Mouse (Mus musculus): ENCODE results near the gene Vat1.
"Not testable (repeated sequence)": the region's sequence is repeated elsewhere in the genome, so short reads cannot be mapped to it uniquely, and the experiment has no call there.

Vat1 gene

DNA sequence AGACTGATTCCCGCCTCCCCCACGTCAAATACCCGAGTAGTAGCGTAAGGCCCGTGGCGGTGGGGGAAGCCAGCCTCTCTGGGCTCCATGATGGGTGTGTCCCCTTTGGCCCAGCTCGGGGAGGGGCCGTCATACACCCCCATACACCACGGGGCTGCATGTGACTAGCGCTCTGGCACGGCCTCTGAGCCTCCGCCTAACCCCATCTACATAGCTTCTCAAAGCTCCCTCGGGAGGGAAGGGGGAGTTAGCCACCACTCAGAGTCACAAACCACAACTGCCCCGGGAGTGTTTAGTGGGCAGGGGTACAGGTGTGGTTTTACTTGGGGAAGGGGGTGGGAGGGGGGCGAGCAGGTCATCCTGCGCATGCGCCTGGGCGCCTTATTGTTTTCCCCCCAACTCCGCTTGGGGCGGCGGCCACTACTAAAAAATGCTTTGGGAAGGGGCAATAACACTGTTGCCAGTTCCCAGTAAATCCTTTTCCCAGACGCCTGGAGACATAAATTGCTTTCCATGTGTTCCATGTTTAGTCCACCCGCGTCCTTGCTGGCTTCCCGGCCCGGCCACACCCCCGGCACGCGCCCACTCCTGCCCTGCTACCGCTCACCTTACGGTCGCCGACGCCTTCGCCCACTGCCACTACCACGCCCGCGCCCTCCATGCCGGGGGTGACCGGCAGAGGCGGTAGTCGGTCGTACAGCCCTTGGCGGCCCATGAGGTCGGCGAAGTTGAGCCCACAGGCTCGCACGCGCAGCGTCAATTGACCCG is 745 bp downstream of the Vat1 start:
- peak; percentile 20 to 40 for DNase-seq

DNA sequence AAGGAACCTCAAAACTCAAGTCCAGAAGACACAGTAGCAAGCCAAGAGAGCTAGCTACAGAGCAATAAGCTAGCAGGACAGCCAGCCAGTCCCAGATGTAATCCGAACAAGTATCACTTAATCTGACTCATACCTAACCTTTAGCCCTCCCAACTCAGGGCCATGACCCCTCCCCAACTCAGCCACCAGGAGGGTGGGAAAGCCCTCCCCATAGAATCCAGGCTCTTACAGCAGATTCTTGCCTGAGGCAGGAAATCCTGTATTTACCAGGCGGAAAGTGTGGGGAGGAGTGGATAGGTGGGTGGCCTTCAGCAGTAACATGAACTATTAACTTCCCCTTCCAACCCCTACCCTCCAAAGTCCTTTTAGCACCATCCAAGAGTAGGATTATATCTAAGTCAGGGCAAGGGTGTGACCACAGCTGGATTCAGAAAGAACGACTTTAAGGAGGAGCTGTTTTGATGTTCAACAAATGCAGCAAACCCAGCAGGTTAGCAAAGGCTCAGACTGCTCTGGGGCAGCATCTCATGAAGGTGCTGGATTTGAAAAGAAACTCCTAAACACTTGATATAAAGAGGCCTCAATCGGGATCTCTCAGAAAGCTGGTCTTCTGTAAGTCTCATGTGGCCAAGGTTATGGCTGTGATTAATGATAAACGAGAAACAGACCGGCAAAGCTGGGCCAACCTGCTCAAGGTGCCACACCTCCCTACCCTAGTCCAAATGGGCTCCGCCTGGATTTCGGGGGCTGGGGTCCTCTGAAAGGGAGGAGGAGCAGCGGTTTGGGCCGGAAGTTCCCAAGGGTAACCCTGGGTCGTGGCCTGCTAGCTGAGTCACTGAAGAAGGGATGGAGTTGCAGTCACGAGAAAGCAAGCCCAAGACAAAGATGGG is 1.6 kb downstream of the Vat1 start, which contains the start of gene Rnd2:
Gene Rnd2, plus strand, starts transcription at position 789 of the 890 bp plus-strand sequence.
- no peak for DNase-seq

DNA sequence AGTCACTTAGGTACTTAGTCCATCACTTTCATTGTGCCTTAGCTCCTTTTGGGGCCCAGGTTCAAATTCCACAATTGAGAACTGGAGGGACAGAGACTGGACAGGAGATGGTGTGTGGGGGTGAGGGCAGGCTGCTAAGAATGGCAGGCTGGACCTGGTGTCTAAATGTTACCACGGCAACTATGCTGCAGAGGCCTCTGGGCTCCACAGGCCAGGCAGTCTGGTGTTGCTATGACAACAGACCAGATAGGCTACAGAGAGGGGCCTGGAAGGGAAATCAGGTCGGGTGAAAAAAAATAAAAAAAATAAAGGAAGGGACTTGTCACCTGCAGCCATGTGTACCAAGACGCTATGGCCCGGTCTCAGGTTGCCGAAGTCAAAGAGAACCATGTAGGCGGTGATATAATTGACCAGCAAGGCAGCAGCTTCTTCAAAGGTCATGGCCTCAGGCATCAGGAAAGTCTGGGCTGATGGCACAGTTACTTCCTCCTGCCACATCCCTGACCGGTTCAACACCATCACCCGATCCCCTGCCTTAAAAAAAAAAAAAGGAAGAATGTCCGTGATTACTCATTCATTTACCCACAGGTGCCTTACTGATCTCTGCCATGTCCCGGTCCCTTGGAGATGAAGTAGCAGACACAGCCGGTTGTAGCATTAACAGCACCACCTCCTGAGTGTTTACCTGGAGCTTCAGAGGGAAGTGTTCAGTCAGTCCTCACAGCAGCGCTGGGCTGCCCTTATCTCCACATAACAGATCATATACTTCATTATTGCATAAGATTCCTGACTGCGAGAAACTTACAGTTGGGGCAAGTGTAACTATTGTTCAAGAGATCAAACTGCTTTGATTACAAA is 3.2 kb downstream of the Vat1 start:
- DNase-seq = no peak

DNA sequence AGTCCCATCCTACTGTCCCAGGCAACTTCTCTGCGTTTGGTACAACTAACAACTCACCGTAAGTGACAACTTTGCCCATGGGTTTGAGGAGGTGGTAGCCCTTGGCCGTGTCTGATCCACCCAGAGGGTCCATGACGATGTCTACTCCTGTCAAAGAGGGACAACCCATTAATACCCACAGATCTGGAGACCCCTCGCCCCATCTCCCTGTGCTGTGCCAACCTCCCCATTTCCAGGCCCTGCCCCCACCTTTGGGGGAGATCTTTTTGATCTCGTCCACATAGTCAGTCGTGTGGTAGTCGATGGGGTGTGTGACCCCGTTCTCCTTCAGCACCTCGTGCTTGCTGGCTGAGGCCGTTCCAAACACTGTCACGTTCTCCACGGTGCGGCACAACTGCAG is 3.9 kb downstream of the Vat1 start:
- no peak for DNase-seq

DNA sequence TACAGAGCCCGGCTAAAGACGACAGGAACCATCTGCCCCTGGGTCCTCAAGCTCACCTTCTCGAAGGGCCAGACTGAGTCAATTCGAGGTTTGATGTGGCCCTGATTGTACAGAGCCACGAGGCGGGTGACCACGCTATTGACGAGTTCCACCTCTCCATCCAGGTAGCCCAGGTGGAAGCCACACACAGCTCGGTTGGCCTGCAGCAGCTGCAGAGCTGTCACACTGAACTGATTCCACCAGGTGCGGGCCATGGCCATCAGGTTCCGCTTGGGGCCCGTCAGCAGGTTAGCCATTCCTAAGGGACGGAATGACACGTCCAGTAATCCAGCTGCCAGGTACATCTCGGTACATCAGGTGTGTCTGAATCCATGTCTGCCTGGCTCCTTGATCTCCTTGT is 5.7 kb downstream of the Vat1 start:
- DNase-seq = no peak

DNA sequence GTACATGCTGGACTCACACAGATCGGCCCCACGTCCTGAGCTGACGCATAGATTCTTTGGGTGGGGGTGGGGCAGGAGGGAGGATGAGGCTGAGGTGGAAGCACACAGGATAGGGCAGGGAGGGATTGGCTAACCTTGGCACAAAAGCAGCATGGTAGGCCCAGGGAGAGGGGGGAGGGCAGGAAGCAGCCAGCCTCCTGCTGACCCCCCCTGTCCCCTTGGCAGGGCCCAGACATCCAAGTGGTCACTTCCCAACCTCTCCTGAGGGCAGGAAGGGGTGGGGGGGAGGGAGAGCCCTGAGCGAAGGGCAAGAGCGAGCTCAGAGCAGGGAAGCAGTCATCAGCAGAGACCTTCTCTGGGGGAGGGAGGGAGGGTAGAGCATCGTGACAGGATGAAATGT is 6.3 kb downstream of the Vat1 start:
- no peak for DNase-seq

DNA sequence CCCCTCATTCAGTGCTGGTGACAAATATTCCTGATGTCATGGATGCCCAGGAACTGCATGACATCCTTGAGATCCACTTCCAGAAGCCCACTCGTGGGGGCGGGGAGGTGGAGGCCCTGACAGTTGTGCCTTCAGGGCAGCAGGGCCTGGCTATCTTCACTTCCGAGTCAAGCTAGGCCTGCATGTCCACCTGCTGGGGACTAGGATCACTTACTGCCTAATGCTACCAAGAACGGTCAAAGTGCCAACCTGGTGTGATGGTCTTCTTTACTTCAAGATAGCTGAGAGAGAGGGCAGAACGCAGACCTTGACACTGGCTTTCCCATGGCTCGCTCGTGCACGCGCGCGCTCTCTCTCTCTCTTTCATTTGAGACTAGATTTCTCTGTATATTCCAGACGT is 7.8 kb downstream of the Vat1 start:
- DNase-seq = no peak

DNA sequence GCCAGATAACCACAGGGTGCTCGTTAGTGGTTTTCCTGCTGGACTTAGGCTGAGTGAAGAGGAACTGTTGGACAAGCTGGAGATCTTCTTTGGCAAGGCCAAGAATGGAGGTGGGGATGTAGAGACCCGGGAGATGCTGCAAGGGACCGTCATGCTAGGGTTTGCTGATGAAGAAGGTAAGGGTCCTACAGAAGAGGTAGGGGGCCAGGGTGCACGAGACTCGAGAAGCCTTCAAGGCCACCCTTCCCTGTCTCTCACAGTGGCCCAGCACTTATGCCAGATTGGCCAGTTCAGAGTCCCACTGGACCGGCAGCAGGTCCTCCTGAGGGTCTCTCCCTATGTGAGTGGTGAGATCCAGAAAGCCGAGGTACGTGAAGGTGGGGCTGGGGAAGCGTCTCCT is 8.4 kb downstream of the Vat1 start:
- DNase-seq = no peak

DNA sequence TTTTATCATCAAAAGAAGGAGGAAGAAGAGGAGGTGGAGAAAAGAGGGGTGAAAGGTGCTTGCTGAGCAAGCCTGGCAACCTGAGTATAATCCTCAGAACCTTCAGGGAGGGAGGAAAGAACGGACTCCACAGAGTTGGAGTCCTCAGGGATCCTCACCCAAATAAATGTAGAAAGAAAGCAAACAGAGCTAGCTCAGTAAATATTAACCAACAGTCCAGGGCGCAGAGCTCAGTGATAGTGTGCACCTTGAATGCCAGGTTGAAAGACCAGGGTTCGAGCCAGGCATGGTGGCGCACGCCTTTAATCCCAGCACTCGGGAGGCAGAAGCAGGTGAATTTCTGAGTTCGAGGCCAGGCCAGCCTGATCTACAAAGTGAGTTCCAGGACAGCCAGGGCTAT is 10.4 kb downstream of the Vat1 start:
- DNase-seq = no peak

DNA sequence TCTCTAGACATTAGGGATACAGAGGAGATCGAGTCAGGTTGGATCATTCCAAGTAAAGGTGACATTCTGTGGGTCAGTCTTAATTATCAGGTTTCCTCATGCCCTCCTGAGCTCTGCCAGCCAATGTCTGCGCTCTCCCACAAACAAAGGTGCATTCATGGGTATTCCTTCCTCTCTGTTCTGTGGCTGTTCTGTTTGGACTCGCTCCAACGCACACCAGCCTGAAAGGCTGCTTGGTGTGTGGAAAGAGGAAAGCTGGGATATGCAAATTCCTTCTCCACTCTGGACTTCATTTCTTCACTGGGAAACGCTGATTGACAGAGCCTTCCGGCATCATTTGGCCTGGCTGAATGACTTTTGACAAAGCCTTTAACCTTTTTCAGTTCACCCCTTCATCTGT is 11.3 kb downstream of the Vat1 start:
- DNase-seq = no peak

DNA sequence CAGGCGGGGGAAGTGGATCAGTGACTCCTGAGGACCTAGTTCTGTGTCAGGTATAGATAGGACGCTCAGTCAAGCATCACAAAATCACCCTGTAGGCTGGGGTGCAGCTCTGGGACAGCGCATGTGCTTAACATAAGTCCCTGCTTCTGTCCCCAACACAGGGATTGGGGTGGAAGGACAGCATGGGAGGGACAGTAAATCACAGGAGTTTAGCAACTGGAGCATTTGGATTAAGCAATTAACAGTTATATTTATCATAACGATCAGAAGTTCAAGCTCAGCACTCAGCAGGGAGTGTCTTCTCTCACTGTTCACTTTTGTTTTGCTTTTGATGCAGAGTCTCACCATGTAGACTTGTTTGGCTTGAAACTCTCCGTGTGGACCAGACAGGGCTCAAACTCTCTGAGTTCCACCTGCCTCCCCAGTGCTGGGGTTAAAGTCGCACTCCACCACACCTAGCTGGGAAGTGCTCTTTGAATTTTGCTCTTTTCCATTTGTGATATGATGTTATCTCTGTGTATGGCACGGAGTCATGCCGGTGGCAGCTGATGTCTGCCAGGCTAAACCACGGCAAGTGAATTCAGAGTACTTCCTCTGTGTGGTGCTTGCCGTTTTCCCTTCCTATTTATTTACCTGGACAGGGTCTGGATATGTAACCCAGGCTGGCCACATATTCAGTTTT is 13.8 kb downstream of the Vat1 start:
- no peak for DNase-seq

DNA sequence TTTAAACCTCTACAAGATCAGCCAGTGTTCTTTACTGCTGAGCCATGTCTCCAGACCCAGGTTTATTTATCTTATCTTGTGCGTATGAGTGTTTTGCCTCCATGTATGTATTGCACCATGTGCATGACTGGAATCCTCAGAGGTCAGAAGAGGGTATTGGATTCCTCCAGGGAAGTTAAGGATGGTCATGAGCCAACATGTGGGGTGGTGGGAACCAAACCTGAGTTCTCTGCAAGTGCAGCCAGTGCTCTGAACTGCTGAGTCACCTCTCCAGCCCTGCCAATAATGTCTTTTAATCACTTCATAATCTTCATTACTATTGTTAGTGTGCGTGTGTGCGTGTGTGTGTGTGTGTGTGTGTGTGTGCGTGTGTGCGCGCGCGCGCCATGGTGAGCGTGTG is 14.5 kb downstream of the Vat1 start:
- DNase-seq = no peak

DNA sequence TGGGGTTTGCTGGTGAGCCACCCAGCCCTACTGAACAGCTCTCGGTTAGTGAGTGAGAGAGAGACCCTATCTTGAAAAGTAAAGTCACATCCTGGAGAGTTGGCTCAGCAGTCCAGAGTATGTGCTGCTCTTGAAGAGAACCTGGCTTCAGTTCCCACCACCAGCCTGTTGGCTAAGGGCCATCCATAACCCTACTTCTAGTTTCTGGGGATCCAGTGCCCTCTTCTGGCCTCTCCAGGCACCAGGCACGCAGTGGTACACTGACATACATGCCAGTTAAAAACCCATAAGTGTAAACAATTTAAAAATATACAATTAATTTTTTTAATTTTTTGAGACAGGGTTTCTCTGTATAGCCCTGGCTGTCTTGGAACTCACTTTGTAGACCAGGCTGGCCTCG is 15.6 kb downstream of the Vat1 start:
- no peak for DNase-seq

DNA sequence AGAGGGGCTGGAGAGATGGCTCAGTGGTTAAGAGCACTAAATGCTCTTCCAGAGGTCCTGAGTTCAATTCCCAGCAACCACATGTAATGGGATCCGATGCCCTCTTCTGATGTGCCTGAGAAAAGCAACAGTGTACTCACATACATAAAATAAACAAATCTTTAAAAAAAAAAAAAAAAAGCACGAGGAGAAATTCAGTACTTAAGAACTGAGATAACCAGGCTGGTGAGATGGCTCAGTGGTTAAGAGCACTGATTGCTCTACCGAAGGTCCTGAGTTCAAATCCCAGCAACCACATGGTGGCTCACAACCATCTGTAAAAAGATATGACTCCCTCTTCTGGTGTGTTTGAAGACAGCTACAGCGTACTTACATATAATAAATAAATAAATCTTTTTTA is 16.4 kb downstream of the Vat1 start:
- not testable (repeated sequence) for DNase-seq

DNA sequence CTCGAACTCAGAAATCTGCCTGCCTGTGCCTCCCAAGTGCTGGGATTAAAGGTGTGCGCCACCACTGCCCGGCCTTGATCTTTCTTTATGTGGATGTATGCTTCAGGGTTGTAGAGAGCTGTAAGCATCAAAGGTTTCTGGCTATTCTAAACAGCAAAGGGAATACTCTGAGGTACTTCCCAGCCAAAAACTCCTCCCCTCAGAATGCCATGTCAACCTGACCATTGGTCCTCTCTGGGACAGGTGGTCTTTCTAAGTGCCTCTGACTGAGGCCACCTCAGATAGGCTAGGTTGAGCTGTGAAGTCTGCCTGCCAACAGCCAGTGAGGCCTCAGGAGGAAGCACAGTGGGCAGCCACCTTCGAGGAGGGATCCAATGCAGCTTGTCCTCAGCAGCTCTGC is 17.1 kb downstream of the Vat1 start:
- DNase-seq = peak in 1 of 2 experiments; percentile 16

DNA sequence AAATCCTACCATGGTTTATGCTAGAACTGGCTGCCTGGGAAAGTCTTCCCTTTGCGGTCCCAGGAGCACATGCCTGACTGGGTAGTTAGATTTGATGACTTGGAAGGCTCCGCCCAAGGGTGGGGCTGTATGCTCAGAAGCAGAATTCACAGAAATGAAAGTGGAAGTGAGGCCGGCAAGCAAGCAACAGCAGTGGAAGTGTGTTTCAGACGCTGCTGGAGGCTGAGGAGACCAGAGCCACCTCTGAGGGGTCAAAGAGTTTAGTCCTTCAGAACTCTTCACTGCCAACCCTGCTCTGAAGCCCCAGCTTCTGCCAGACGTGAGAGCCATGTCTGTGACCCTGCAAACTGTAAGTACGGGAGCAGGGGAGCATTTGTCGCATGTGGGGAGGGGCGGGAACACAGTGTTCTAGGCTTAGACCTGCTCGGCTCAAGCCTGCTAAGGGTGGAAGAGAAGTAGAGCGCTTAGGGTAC is 17.7 kb downstream of the Vat1 start, which contains the start of gene Ifi35:
Gene Ifi35, plus strand, starts transcription at position 134 of the 473 bp plus-strand sequence.
- DNase-seq = peak; percentile 59 to 74

DNA sequence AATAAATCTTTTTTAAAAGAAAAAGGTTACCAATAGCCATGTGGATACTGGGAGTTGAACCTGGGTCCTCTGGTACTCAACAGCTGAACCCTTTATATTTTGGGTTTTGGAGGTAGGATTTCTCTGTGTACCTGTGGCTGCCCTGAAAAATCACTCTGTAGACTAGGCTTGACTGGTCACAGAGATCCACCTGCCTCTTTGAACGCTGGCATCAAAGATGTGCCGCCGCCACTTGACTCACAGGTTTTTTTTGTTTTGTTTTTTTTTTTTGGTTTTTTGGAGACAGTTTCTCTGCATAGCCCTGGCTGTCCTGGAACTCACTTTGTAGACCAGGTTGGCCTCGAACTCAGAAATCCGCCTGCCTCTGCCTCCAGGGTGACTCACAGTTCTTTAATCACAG is 18.2 kb downstream of the Vat1 start:
- DNase-seq = no peak

DNA sequence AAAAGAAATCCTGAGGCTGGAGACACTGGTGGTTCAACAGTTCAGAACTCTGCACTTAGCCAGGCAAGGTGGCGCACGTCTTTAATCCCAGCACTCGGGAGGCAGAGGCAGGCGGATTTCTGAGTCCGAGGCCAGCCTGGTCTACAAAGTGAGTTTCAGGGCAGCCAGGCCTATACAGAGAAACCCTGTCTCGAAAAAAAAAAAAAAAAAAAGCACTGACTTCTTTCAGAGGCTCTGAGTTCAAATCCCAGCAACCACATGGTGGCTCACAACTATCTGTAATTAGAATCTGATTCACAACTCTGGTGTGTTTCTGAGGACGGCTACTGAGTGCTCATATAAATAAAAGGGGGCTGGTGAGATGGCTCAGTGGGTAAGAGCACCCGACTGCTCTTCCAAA is 19.2 kb downstream of the Vat1 start:
- not testable (repeated sequence) for DNase-seq

DNA sequence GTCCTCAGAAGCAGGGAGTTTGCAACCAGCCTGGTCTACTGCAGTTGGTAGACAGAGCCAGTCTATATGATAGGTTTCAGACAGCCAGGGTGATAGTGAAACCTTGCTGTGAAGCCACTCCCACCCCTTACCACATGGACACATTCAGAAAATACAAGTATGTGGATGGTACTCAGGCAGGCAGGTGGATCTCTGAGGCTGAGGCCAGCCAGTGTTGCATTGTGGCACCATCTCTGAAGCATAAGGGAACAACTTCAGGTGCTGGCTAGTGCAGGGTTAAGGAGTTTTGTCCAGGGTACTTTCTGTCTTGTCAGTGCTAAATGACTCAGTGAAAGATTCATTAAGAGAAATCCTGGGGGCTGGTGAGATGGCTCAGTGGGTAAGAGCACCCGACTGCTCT is 19.7 kb downstream of the Vat1 start:
- no peak for DNase-seq

DNA sequence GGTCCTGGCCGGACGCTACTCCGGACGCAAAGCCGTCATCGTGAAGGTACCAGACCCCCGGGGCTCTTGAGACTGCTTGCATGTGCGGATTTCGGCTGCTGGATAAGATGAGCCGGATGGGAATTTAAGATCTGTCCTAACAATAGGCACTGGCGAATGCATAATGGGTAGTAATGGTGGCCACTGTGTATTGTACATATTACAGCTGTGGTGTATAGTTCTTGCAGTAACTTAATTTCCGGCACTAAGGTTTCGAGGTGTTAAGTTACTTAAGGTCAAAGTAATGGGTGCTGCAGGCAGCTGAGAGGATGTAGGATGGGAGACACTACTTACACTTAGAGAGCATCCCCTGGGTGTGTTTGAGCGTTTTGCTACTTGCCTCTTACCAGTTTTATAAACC is 23.3 kb downstream of the Vat1 start:
- no peak for DNase-seq

DNA sequence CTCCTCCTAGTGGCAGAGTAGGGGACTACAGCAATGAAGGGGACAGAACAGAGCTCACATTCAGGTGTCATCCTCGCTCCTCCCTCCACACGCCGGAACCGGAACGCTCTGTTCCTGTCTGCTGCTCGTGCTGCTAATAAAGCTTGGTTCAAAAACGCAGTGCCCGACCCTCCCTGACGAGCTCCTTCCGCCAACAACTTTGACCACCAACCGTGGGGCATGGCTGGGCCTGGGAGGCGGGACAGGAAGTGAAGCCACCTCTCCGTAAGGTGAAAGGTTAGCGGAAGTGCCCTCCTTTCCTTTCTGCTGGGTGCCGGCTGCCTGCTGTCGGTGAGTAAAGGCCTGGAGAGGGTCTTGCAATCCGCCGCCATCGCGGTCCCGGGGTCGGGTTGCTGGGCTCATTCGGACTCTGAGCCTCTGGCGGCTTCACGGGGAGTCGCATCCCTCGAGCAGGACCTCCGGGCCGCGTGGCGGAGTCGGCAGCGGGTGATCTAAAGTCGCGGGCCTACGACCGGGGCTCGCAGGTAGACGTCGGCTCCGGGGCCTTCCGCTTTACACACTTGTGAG is 23.8 kb downstream of the Vat1 start, which contains the start of gene Rpl27:
Gene Rpl27, plus strand, starts transcription at position 172 of the 567 bp plus-strand sequence.
- DNase-seq = peak; percentile 85 to 96

All from spleen, adult 18-20 months (tissue).